ENCODE assay signal across 9 mouse cellular contexts in genomic region chr14:63066630-63067310, GRCm38 (mm10). TPM values are rescaled to one million over a fixed set of nuclear protein-coding genes. Genes with fewer than 3 reads are reported as not detected.
DNase-seq lines count a peak whose midpoint lies in the region; ATAC-seq lines count a peak whose summit lies in the region.
"Had no signal": no experiment of that assay in that cellular context is flagged by ENCODE, and none has a peak within 500 bp of the region (broad histone marks: within the 10 kb centered on the region; RNA-seq: fewer than 3 reads in every experiment).

No protein-coding gene starts in this region.

- H3K9ac ChIP-seq in embryonic facial prominence, embryonic 13.5 days, result 0 out of 2 replicates have a peak overlapping the region, but pooled peaks have one; percentile 3
- peak overlapping the region; percentile 54 for H3K9ac ChIP-seq in heart, embryonic 14.5 days (ENCODE audit: low read length)
- H3K9ac ChIP-seq in kidney, embryonic 16.5 days (replicated peaks; ENCODE audit: low read length), result 0 out of 2 replicates have a peak overlapping the region, but pooled peaks have one; percentile 19
- H3K9ac ChIP-seq in liver, embryonic 11.5 days (ENCODE audit: low read depth, low read length), result no peak overlapping the region
- no peak overlapping the region for H3K9ac ChIP-seq in stomach, embryonic 15.5 days
- H3K9ac ChIP-seq: embryonic facial prominence, embryonic 15.5 days had no signal

- H3K4me1 ChIP-seq in embryonic facial prominence, embryonic 13.5 days, result no peaks in the 10 kb centered on the region
- peaks cover 33 to 60% of the 10 kb centered on the region in 2 experiments for H3K4me1 ChIP-seq in heart, embryonic 14.5 days (ENCODE audit: control insufficient read depth in 2 of 2, insufficient read depth in 2 of 2, low read length in 2 of 2)
- H3K4me1 ChIP-seq in kidney, embryonic 16.5 days (ENCODE audit: insufficient read depth, low read length), result no peaks in the 10 kb centered on the region
- peaks cover 28% of the 10 kb centered on the region for H3K4me1 ChIP-seq in liver, embryonic 11.5 days (replicated peaks; ENCODE audit: control insufficient read depth, insufficient read depth, low read length)
- H3K4me1 ChIP-seq in stomach, embryonic 15.5 days, result no peaks in the 10 kb centered on the region
- H3K4me1 ChIP-seq: embryonic facial prominence, embryonic 15.5 days had no signal

- peaks cover 9% of the 10 kb centered on the region for H3K27me3 ChIP-seq in embryonic facial prominence, embryonic 13.5 days
- no peaks in the 10 kb centered on the region for H3K27me3 ChIP-seq in heart, embryonic 14.5 days (ENCODE audit: control insufficient read depth, insufficient read depth, low read length)
- no peaks in the 10 kb centered on the region for H3K27me3 ChIP-seq in kidney, embryonic 16.5 days (ENCODE audit: insufficient read depth, low read length)
- H3K27me3 ChIP-seq in liver, embryonic 11.5 days (replicated peaks; ENCODE audit: control insufficient read depth, insufficient read depth, low read length), result no peaks in the 10 kb centered on the region; the same call in 1 of the 2 replicates
- H3K27me3 ChIP-seq in stomach, embryonic 15.5 days (replicated peaks), result no peaks in the 10 kb centered on the region

- H3K27ac ChIP-seq in embryonic facial prominence, embryonic 13.5 days, result no peak overlapping the region
- peak overlapping the region; percentile 91 to 94 for H3K27ac ChIP-seq in heart, embryonic 14.5 days (replicated peaks in 1 of 2; ENCODE audit: control insufficient read depth in 1 of 2, insufficient read depth in 1 of 2, low read depth in 2 of 2, low read length in 2 of 2)
- H3K27ac ChIP-seq in kidney, embryonic 16.5 days (ENCODE audit: low read length), result no peak overlapping the region
- peak overlapping the region; percentile 69; the same call in 1 of the 2 replicates for H3K27ac ChIP-seq in liver, embryonic 11.5 days (ENCODE audit: low read depth, low read length)
- H3K27ac ChIP-seq in stomach, embryonic 15.5 days, result no peak overlapping the region
- H3K27ac ChIP-seq: embryonic facial prominence, embryonic 15.5 days had no signal

- no peaks in the 10 kb centered on the region for H3K9me3 ChIP-seq in embryonic facial prominence, embryonic 13.5 days
- peaks cover 3% of the 10 kb centered on the region; the same call in 1 of the 2 replicates for H3K9me3 ChIP-seq in heart, embryonic 14.5 days (ENCODE audit: control insufficient read depth, low read length)
- H3K9me3 ChIP-seq in kidney, embryonic 16.5 days (ENCODE audit: low read length), result no peaks in the 10 kb centered on the region
- no peaks in the 10 kb centered on the region for H3K9me3 ChIP-seq in liver, embryonic 11.5 days (ENCODE audit: control insufficient read depth, low read length)
- no peaks in the 10 kb centered on the region for H3K9me3 ChIP-seq in stomach, embryonic 15.5 days
- H3K9me3 ChIP-seq: embryonic facial prominence, embryonic 15.5 days had no signal

- peak overlapping the region; percentile 46 for H3K4me2 ChIP-seq in embryonic facial prominence, embryonic 13.5 days
- peak overlapping the region; percentile 53 for H3K4me2 ChIP-seq in heart, embryonic 14.5 days (ENCODE audit: low read length)
- H3K4me2 ChIP-seq in kidney, embryonic 16.5 days (replicated peaks; ENCODE audit: low read depth, low read length), result peak overlapping the region; percentile 29; the same call in 1 of the 2 replicates
- no peak overlapping the region for H3K4me2 ChIP-seq in liver, embryonic 11.5 days
- peak overlapping the region; percentile 2; the same call in 1 of the 2 replicates for H3K4me2 ChIP-seq in stomach, embryonic 15.5 days
- H3K4me2 ChIP-seq: embryonic facial prominence, embryonic 15.5 days had no signal

- DNase-seq in CD4-positive, CD25-positive, alpha-beta regulatory T cell, adult 2 months (ENCODE audit: low read depth, low spot score), result peak; percentile 81
- DNase-seq in adrenal gland, postnatal 36 days, result peak; percentile 73 to 81
- DNase-seq in liver, embryonic 11.5 days (ENCODE audit: low spot score), result peak; percentile 73
- DNase-seq in naive thymus-derived CD4-positive, alpha-beta T cell, adult 2 months (ENCODE audit: low read depth), result peak; percentile 81

- WGBS in embryonic facial prominence, embryonic 13.5 days, result 27% methylated on average over 16 of the region's 16 CpGs
- WGBS in heart, embryonic 14.5 days, result 7% methylated on average over 16 of the region's 16 CpGs
- 30% methylated on average over 16 of the region's 16 CpGs for WGBS in kidney, embryonic 16.5 days
- 19% methylated on average over 16 of the region's 16 CpGs for WGBS in liver, embryonic 11.5 days
- WGBS in stomach, embryonic 15.5 days, result 26% methylated on average over 16 of the region's 16 CpGs

- H3K4me3 ChIP-seq in embryonic facial prominence, embryonic 13.5 days, result peak overlapping the region; percentile 18; the same call in 1 of the 2 replicates
- H3K4me3 ChIP-seq in heart, embryonic 14.5 days (ENCODE audit: control insufficient read depth in 1 of 2, insufficient read depth in 1 of 2, low read depth in 1 of 2, low read length in 2 of 2), result peak overlapping the region; percentile 1 to 12; a peak in 1 of 4 replicates
- H3K4me3 ChIP-seq in kidney, embryonic 16.5 days (ENCODE audit: low read length), result no peak overlapping the region
- H3K4me3 ChIP-seq in liver, embryonic 11.5 days (ENCODE audit: low read depth, low read length), result no peak overlapping the region
- no peak overlapping the region for H3K4me3 ChIP-seq in stomach, embryonic 15.5 days (replicated peaks)
- H3K4me3 ChIP-seq: embryonic facial prominence, embryonic 15.5 days had no signal

- no peak for ATAC-seq in embryonic facial prominence, embryonic 13.5 days (ENCODE audit: insufficient number of reproducible peaks, insufficient read depth, low FRiP score, low TSS enrichment, low read depth)
- ATAC-seq in heart, embryonic 14.5 days (ENCODE audit: insufficient number of reproducible peaks, insufficient read depth, low FRiP score, low read depth), result peak; percentile 10; the same call in 1 of the 2 replicates
- ATAC-seq in kidney, embryonic 16.5 days (ENCODE audit: low FRiP score, low TSS enrichment), result no peak
- no peak for ATAC-seq in liver, embryonic 11.5 days (replicated peaks; ENCODE audit: low FRiP score)
- ATAC-seq in stomach, embryonic 15.5 days (ENCODE audit: insufficient read depth, low FRiP score, low read depth), result no peak

- no peaks in the 10 kb centered on the region for H3K36me3 ChIP-seq in embryonic facial prominence, embryonic 13.5 days
- no peaks in the 10 kb centered on the region for H3K36me3 ChIP-seq in heart, embryonic 14.5 days (ENCODE audit: control insufficient read depth, insufficient read depth, low read length)
- H3K36me3 ChIP-seq in kidney, embryonic 16.5 days (ENCODE audit: insufficient read depth, low read length), result no peaks in the 10 kb centered on the region
- H3K36me3 ChIP-seq in liver, embryonic 11.5 days (ENCODE audit: control insufficient read depth, insufficient read depth, low read length), result no peaks in the 10 kb centered on the region
- no peaks in the 10 kb centered on the region for H3K36me3 ChIP-seq in stomach, embryonic 15.5 days
- H3K36me3 ChIP-seq: embryonic facial prominence, embryonic 15.5 days had no signal

RNA-seq across cellular contexts. Expression of gene Defb30, which starts 17.0 kb away (rescaled TPM):
- not detected for total RNA-seq in adrenal gland, postnatal 36 days (2021)
- not detected in 2 replicates for polyA plus RNA-seq in embryonic facial prominence, embryonic 13.5 days (2015; fragmentation: Nextera tagmentation; extraction: Ambion mirVana)
- not detected in 2 replicates for polyA plus RNA-seq in heart, embryonic 14.5 days (2014; fragmentation: Nextera tagmentation; extraction: Ambion mirVana)
- polyA plus RNA-seq in kidney, embryonic 16.5 days (2015; fragmentation: Nextera tagmentation; extraction: Ambion mirVana), result not detected in 2 replicates
- not detected in 2 replicates for polyA plus RNA-seq in liver, embryonic 11.5 days (2014; fragmentation: Nextera tagmentation; extraction: Ambion mirVana)
- polyA plus RNA-seq in stomach, embryonic 15.5 days (2015; fragmentation: Nextera tagmentation; extraction: Ambion mirVana), result not detected in 2 replicates
- polyA plus RNA-seq: embryonic facial prominence, embryonic 15.5 days had no signal

RNA-seq across cellular contexts. Expression of gene Defb42, which starts 20.0 kb away (rescaled TPM):
- total RNA-seq in adrenal gland, postnatal 36 days (2021), result under 1 TPM; 0.17 to 0.20 TPM
- not detected in 2 replicates for polyA plus RNA-seq in embryonic facial prominence, embryonic 13.5 days (2015; fragmentation: Nextera tagmentation; extraction: Ambion mirVana)
- polyA plus RNA-seq in heart, embryonic 14.5 days (2014; fragmentation: Nextera tagmentation; extraction: Ambion mirVana), result 2.2 and 2.6 TPM in 2 replicates
- polyA plus RNA-seq in kidney, embryonic 16.5 days (2015; fragmentation: Nextera tagmentation; extraction: Ambion mirVana), result 1.1 and 2.5 TPM in 2 replicates
- polyA plus RNA-seq in liver, embryonic 11.5 days (2014; fragmentation: Nextera tagmentation; extraction: Ambion mirVana), result 0.48 and 0.67 TPM in 2 replicates
- polyA plus RNA-seq in stomach, embryonic 15.5 days (2015; fragmentation: Nextera tagmentation; extraction: Ambion mirVana), result 0.17 TPM in 1 of 2 replicates, not detected in the other
- polyA plus RNA-seq: embryonic facial prominence, embryonic 15.5 days had no signal

RNA-seq across cellular contexts. Expression of gene Defb43, which starts 55.2 kb away (rescaled TPM):
- not detected for total RNA-seq in adrenal gland, postnatal 36 days (2021)
- polyA plus RNA-seq in embryonic facial prominence, embryonic 13.5 days (2015; fragmentation: Nextera tagmentation; extraction: Ambion mirVana), result not detected in 2 replicates
- not detected in 2 replicates for polyA plus RNA-seq in heart, embryonic 14.5 days (2014; fragmentation: Nextera tagmentation; extraction: Ambion mirVana)
- polyA plus RNA-seq in kidney, embryonic 16.5 days (2015; fragmentation: Nextera tagmentation; extraction: Ambion mirVana), result not detected in 2 replicates
- polyA plus RNA-seq in liver, embryonic 11.5 days (2014; fragmentation: Nextera tagmentation; extraction: Ambion mirVana), result not detected in 2 replicates
- polyA plus RNA-seq in stomach, embryonic 15.5 days (2015; fragmentation: Nextera tagmentation; extraction: Ambion mirVana), result not detected in 2 replicates
- polyA plus RNA-seq: embryonic facial prominence, embryonic 15.5 days had no signal

Comparison
In these comparisons a context has a peak if more than half of its experiments do, and no peak if none do; other contexts are left out.
1. H3K27ac ChIP-seq: peak in heart, embryonic 14.5 days (2 of 2) and liver, embryonic 11.5 days (single experiment); none in embryonic facial prominence, embryonic 13.5 days (single experiment), kidney, embryonic 16.5 days (single experiment) and stomach, embryonic 15.5 days (single experiment).
2. H3K4me3 ChIP-seq: peak in embryonic facial prominence, embryonic 13.5 days (single experiment) and heart, embryonic 14.5 days (2 of 2); none in kidney, embryonic 16.5 days (single experiment), liver, embryonic 11.5 days (single experiment) and stomach, embryonic 15.5 days (single experiment).
3. H3K9ac ChIP-seq: peak in embryonic facial prominence, embryonic 13.5 days (single experiment), heart, embryonic 14.5 days (single experiment) and kidney, embryonic 16.5 days (single experiment); none in liver, embryonic 11.5 days (single experiment) and stomach, embryonic 15.5 days (single experiment).
4. Peak in every context shown above with its lines, with median percentiles within 50 percentile points of each other: DNase-seq.